Mouse (Mus musculus) lung, postnatal 0 days (tissue): ENCODE results near the gene Sfr1.

Experiments used
- CTCF ChIP-seq: IDR thresholded peaks from 2 replicates; pipeline ENCODE4 v1.5.1; 2016; ENCODE audit warnings: antibody characterized with exemption, mild to moderate bottlenecking
- EP300 ChIP-seq: IDR thresholded peaks from 2 replicates; pipeline ENCODE4 v1.6.1; 2016; ENCODE audit warnings: antibody characterized with exemption, mild to moderate bottlenecking, control low read depth

- TF ChIP-seq CTCF (peak; percentile 66), EP300 (0 out of 2 replicates have a peak, but pooled peaks have one; percentile 54)
Observed at GRCm38 (mm10) chr19:47731071-47731881, at the start of gene Sfr1.
